Mouse (Mus musculus): ENCODE results near the gene Ube2q2.
A peak's percentile ranks its signal among the peaks of the same experiment; 100 is the strongest.

DNA sequence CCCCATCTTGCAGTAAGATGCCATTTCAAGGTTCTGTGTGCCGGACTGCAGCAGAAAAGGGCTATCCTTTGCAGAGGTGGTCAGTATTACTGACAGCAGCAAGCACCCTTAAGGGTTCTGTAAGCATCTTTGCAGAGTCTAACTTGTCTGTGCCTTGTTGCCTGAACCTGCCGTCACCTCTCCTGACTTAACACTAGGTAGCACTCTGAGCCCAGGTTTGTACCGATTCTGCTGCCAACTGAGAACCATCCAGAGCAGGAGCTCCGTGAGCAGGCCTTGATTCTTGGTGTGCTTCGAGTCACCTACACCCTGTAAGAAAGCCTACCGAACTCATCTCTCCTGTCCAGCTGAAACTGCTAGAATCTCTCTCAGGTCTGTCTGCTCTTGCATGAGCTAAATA, 82.9 kb downstream of the Ube2q2 start:
- no peak for TF ChIP-seq POLR2A (IDR thresholded peaks at IDR 0.05; ENCODE audit: insufficient read depth, low read depth, low read length)
- TF ChIP-seq CTCF (IDR thresholded peaks at IDR 0.05): peak; percentile 21
